In the genomic region with DNA sequence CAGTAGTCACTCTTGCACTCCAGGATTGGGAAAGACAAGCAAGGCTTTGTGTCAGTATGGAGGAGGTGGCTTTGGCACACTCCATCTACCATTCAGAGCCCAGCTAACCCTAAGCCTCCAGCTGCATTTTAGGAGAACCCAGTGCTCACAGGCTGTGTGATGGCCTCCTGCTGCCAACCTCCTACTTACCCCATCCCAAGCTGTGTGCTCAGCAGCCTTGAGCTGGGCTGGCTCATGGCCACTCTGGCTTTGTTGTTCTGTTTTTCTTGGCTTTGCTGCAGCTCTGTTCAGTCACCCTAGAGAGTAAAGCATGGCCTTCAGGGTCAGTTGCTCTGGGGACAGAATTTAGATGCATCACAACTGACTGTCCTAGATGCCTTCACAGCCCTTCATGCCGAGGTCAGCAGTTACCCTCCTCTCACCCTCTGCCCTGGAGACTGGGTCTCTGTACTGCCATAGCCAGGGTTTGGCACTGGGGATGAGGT, we compare ENCODE assay signal across 10 mouse cellular contexts. TPM values are rescaled to one million over a fixed set of nuclear protein-coding genes. Genes with fewer than 3 reads are reported as not detected.
DNase-seq lines count a peak whose midpoint lies in the region; ATAC-seq and TF ChIP-seq lines count a peak whose summit lies in the region.
"Had no signal": no experiment of that assay in that cellular context is flagged by ENCODE, and none has a peak within 500 bp of the region (broad histone marks: within the 10 kb centered on the region; RNA-seq: fewer than 3 reads in every experiment).

No protein-coding gene starts in this region.

- H3K36me3 ChIP-seq in heart, postnatal 0 days (replicated peaks; ENCODE audit: control insufficient read depth, insufficient read depth, low read length): no peaks in the 10 kb centered on the region
- H3K36me3 ChIP-seq in neural tube, embryonic 15.5 days: no peaks in the 10 kb centered on the region
- no peaks in the 10 kb centered on the region for H3K36me3 ChIP-seq in thymus, adult 2 months (ENCODE audit: control insufficient read depth, insufficient read depth, low read length)
- H3K36me3 ChIP-seq: heart, embryonic 13.5 days had no signal

- no peak for TF ChIP-seq EP300 in heart, postnatal 0 days (IDR thresholded peaks at IDR 0.05; ENCODE audit: low read depth)

- no peaks in the 10 kb centered on the region for H3K27me3 ChIP-seq in heart, postnatal 0 days (ENCODE audit: control insufficient read depth, insufficient read depth, low read length)
- no peaks in the 10 kb centered on the region for H3K27me3 ChIP-seq in neural tube, embryonic 15.5 days (replicated peaks)
- no peaks in the 10 kb centered on the region for H3K27me3 ChIP-seq in thymus, adult 2 months (ENCODE audit: control insufficient read depth, insufficient read depth, low read length)

- no peak overlapping the region for H3K9ac ChIP-seq in heart, postnatal 0 days (replicated peaks; ENCODE audit: low read depth, low read length)
- H3K9ac ChIP-seq in neural tube, embryonic 15.5 days (replicated peaks): no peak overlapping the region
- H3K9ac ChIP-seq: heart, embryonic 13.5 days had no signal

- no peak for TF ChIP-seq POLR2A in thymus, adult 2 months (IDR thresholded peaks at IDR 0.05; ENCODE audit: control insufficient read depth, extremely low read depth, insufficient read depth, low read length, poor library complexity)

- DNase-seq in layer of hippocampus, adult 11-12 months (ENCODE audit: low spot score): peak; percentile 85
- no peak for DNase-seq in layer of hippocampus, adult 9-10 months (ENCODE audit: low spot score)
- peak; percentile 71 for DNase-seq in cerebellum, adult 11-12 months
- peak; percentile 21 for DNase-seq in heart, postnatal 0 days (ENCODE audit: low spot score)
- DNase-seq in layer of hippocampus, postnatal 36 days: peak; percentile 66 to 83
- DNase-seq in thymus, adult 2 months: no peak

- no peaks in the 10 kb centered on the region for H3K9me3 ChIP-seq in heart, postnatal 0 days (replicated peaks; ENCODE audit: control insufficient read depth, low read length)
- H3K9me3 ChIP-seq in neural tube, embryonic 15.5 days (replicated peaks): no peaks in the 10 kb centered on the region
- H3K9me3 ChIP-seq: heart, embryonic 13.5 days had no signal

- no peak overlapping the region for H3K4me3 ChIP-seq in heart, postnatal 0 days (ENCODE audit: low read depth, low read length)
- no peak overlapping the region for H3K4me3 ChIP-seq in neural tube, embryonic 15.5 days (replicated peaks)
- no peak overlapping the region for H3K4me3 ChIP-seq in thymus, adult 2 months (ENCODE audit: control insufficient read depth, insufficient read depth, low read length)
- H3K4me3 ChIP-seq: heart, embryonic 13.5 days; myocyte had no signal

- WGBS in heart, postnatal 0 days: 47% methylated on average over 1 of the region's 1 CpGs
- 71% methylated on average over 1 of the region's 1 CpGs for WGBS in neural tube, embryonic 15.5 days
- 97% methylated on average over 1 of the region's 1 CpGs for WGBS in thymus, adult 2 months

- no peak for TF ChIP-seq CTCF in heart, postnatal 0 days (IDR thresholded peaks at IDR 0.05; ENCODE audit: low read depth)
- no peak for TF ChIP-seq CTCF in thymus, adult 2 months (IDR thresholded peaks at IDR 0.05; ENCODE audit: borderline replicate concordance, control insufficient read depth, extremely low read depth, insufficient read depth, low read length, poor library complexity)

- H3K27ac ChIP-seq in heart, postnatal 0 days (ENCODE audit: low read depth): no peak overlapping the region
- H3K27ac ChIP-seq in neural tube, embryonic 15.5 days (replicated peaks): no peak overlapping the region; the same call in 1 of the 2 replicates
- no peak overlapping the region for H3K27ac ChIP-seq in thymus, adult 2 months (ENCODE audit: control insufficient read depth, insufficient read depth, low read length)
- H3K27ac ChIP-seq: heart, embryonic 13.5 days had no signal

- ATAC-seq in heart, postnatal 0 days (ENCODE audit: insufficient read depth, low read depth): peak; percentile 49; the same call in 1 of the 2 replicates
- ATAC-seq in neural tube, embryonic 15.5 days (ENCODE audit: low FRiP score): peak; percentile 72
- ATAC-seq in monocyte, adult 5-6 weeks (replicated peaks; ENCODE audit: insufficient number of reproducible peaks, low FRiP score, low TSS enrichment, poor library complexity, severe bottlenecking): no peak

- H3K4me1 ChIP-seq in heart, postnatal 0 days (ENCODE audit: control insufficient read depth, insufficient read depth): no peaks in the 10 kb centered on the region
- no peaks in the 10 kb centered on the region for H3K4me1 ChIP-seq in neural tube, embryonic 15.5 days
- no peaks in the 10 kb centered on the region for H3K4me1 ChIP-seq in thymus, adult 2 months (replicated peaks; ENCODE audit: control insufficient read depth, insufficient read depth, low read length)
- H3K4me1 ChIP-seq: heart, embryonic 13.5 days had no signal

- no peak overlapping the region for H3K4me2 ChIP-seq in heart, postnatal 0 days (ENCODE audit: low read depth, low read length)
- no peak overlapping the region for H3K4me2 ChIP-seq in neural tube, embryonic 15.5 days
- H3K4me2 ChIP-seq: heart, embryonic 13.5 days had no signal

RNA-seq across cellular contexts. Expression of a gene that starts 12.7 kb away (rescaled TPM):
- not detected in 2 replicates for total RNA-seq in heart, postnatal 0 days (2014; rRNA removed; ENCODE audit: low replicate concordance)
- not detected in 2 replicates for polyA plus RNA-seq in heart, postnatal 0 days (2015; fragmentation: Nextera tagmentation; extraction: Ambion mirVana)
- total RNA-seq in layer of hippocampus, postnatal 36 days (2021): 1 to 10 TPM; 2.4 to 2.8 TPM
- 0.05 TPM in 1 of 2 replicates, not detected in the other for polyA plus RNA-seq in neural tube, embryonic 15.5 days (2015; fragmentation: Nextera tagmentation; extraction: Ambion mirVana)
- total RNA-seq in monocyte, adult 5-6 weeks (2017): not detected in 3 replicates
- polyA plus RNA-seq in thymus, adult 2 months (2012; rRNA removed): 0.04 and 0.45 TPM in 2 replicates
- polyA plus RNA-seq: heart, embryonic 13.5 days; myocyte had no signal

RNA-seq across cellular contexts. Expression of a gene that starts 24.4 kb away (rescaled TPM):
- total RNA-seq in heart, postnatal 0 days (2014; rRNA removed; ENCODE audit: low replicate concordance): not detected in 2 replicates
- not detected in 2 replicates for polyA plus RNA-seq in heart, postnatal 0 days (2015; fragmentation: Nextera tagmentation; extraction: Ambion mirVana)
- total RNA-seq in layer of hippocampus, postnatal 36 days (2021): 1 to 10 TPM; 3.2 to 3.7 TPM
- 0.32 TPM in 1 of 2 replicates, not detected in the other for polyA plus RNA-seq in neural tube, embryonic 15.5 days (2015; fragmentation: Nextera tagmentation; extraction: Ambion mirVana)
- total RNA-seq in monocyte, adult 5-6 weeks (2017): not detected in 3 replicates
- 0.33 and 0.35 TPM in 2 replicates for polyA plus RNA-seq in thymus, adult 2 months (2012; rRNA removed)
- polyA plus RNA-seq: heart, embryonic 13.5 days; myocyte had no signal

RNA-seq across cellular contexts. Expression of a gene that starts 35.5 kb away (rescaled TPM):
- not detected in 2 replicates for total RNA-seq in heart, postnatal 0 days (2014; rRNA removed; ENCODE audit: low replicate concordance)
- polyA plus RNA-seq in heart, postnatal 0 days (2015; fragmentation: Nextera tagmentation; extraction: Ambion mirVana): not detected in 2 replicates
- 1 to 10 TPM; 7.5 to 7.6 TPM for total RNA-seq in layer of hippocampus, postnatal 36 days (2021)
- polyA plus RNA-seq in neural tube, embryonic 15.5 days (2015; fragmentation: Nextera tagmentation; extraction: Ambion mirVana): 0.20 TPM in 1 of 2 replicates, not detected in the other
- total RNA-seq in monocyte, adult 5-6 weeks (2017): not detected in 3 replicates
- polyA plus RNA-seq in thymus, adult 2 months (2012; rRNA removed): 0.18 and 0.22 TPM in 2 replicates
- polyA plus RNA-seq: heart, embryonic 13.5 days; myocyte had no signal

RNA-seq across cellular contexts. Expression of a gene that starts 35.5 kb away (rescaled TPM):
- not detected in 2 replicates for total RNA-seq in heart, postnatal 0 days (2014; rRNA removed; ENCODE audit: low replicate concordance)
- polyA plus RNA-seq in heart, postnatal 0 days (2015; fragmentation: Nextera tagmentation; extraction: Ambion mirVana): not detected in 2 replicates
- 1 to 10 TPM; 1.8 to 2.2 TPM for total RNA-seq in layer of hippocampus, postnatal 36 days (2021)
- not detected in 2 replicates for polyA plus RNA-seq in neural tube, embryonic 15.5 days (2015; fragmentation: Nextera tagmentation; extraction: Ambion mirVana)
- total RNA-seq in monocyte, adult 5-6 weeks (2017): not detected in 3 replicates
- 0.11 and 0.34 TPM in 2 replicates for polyA plus RNA-seq in thymus, adult 2 months (2012; rRNA removed)
- polyA plus RNA-seq: myocyte had no signal

RNA-seq across cellular contexts. Expression of a gene that starts 48.4 kb away (rescaled TPM):
- 0.42 and 2.2 TPM in 2 replicates for total RNA-seq in heart, postnatal 0 days (2014; rRNA removed; ENCODE audit: low replicate concordance)
- polyA plus RNA-seq in heart, postnatal 0 days (2015; fragmentation: Nextera tagmentation; extraction: Ambion mirVana): 1.4 and 1.7 TPM in 2 replicates
- 1 to 10 TPM; 6.9 to 8.0 TPM for total RNA-seq in layer of hippocampus, postnatal 36 days (2021)
- polyA plus RNA-seq in neural tube, embryonic 15.5 days (2015; fragmentation: Nextera tagmentation; extraction: Ambion mirVana): 4.5 and 4.8 TPM in 2 replicates
- 2.5 to 3.9 TPM (median 2.5 TPM) in 3 replicates for total RNA-seq in monocyte, adult 5-6 weeks (2017)
- polyA plus RNA-seq in thymus, adult 2 months (2012; rRNA removed): 2.9 and 4.1 TPM in 2 replicates

Comparison
In these comparisons a context has a peak if more than half of its experiments do, and no peak if none do; other contexts are left out.
1. DNase-seq: peak in layer of hippocampus, adult 11-12 months (single experiment), cerebellum, adult 11-12 months (single experiment), heart, postnatal 0 days (single experiment) and layer of hippocampus, postnatal 36 days (2 of 2); none in layer of hippocampus, adult 9-10 months (single experiment) and thymus, adult 2 months (single experiment).